Mouse (Mus musculus): ENCODE measurements at regions not wholly inside any gene's neighbourhood (a gene's known extent, or its start where the extent isn't known, plus 50 kb on each side); places are given as distances from the start of the nearest gene placed in this dataset.

- ATAC-seq (ENCODE audit: low read depth), result no peak
- no peaks in the 10 kb centered on the region for H3K27me3 ChIP-seq (replicated peaks; ENCODE audit: control insufficient read depth, insufficient read depth, low read length)
- no peak overlapping the region for H3K27ac ChIP-seq (replicated peaks; ENCODE audit: low read depth, low read length)
- no peak overlapping the region for H3K4me3 ChIP-seq (ENCODE audit: low read depth, low read length)
- DNase-seq (ENCODE audit: low spot score), result no peak
- no peak overlapping the region for H3K9ac ChIP-seq (ENCODE audit: low read depth, low read length)
- no peaks in the 10 kb centered on the region for H3K4me1 ChIP-seq (ENCODE audit: control insufficient read depth, insufficient read depth, low read length)
- 64% methylated on average over 3 of the region's 3 CpGs for WGBS
- no peaks in the 10 kb centered on the region for H3K9me3 ChIP-seq (ENCODE audit: control insufficient read depth, low read length)
- no peak overlapping the region for H3K4me2 ChIP-seq (ENCODE audit: low read depth, low read length)
- no peaks in the 10 kb centered on the region for H3K36me3 ChIP-seq (ENCODE audit: control insufficient read depth, insufficient read depth, low read length)
These were observed 2082.3 kb downstream of the 4930444P10Rik start for GRCm38 (mm10) chr1:14010789-14011188.

DNA sequence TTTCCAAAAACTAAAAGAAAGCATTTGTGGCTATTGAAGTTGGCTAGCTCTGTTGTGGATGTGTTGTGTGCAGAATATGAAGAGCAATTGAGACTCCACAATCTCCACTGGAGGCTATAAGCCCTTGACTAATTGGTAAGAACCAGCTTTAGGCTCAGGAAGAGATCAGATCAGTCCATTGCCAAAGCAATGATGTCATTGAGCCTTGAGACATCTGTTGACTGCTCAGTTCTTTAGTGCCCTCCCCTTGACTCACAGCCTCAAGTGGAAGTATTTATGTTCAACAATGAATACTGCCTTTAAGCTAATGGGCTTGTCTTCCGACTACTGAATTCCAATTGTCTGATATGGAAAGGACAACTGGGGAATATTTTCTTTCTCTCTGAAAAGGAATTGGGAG, 2090.6 kb downstream of the 4930444P10Rik start:
- 77% methylated on average over 1 of the region's 1 CpGs for WGBS
- Histone ChIP-seq H3K4me2 (ENCODE audit: low read depth, low read length) (no peak overlapping the region), H3K27me3 (replicated peaks; ENCODE audit: control insufficient read depth, insufficient read depth, low read length) (no peaks in the 10 kb centered on the region), H3K9me3 (ENCODE audit: control insufficient read depth, low read length) (no peaks in the 10 kb centered on the region), H3K4me1 (ENCODE audit: control insufficient read depth, insufficient read depth, low read length) (0 out of 2 replicates have a peak, but pooled peaks cover 2% of the 10 kb centered on the region), H3K36me3 (ENCODE audit: control insufficient read depth, insufficient read depth, low read length) (no peaks in the 10 kb centered on the region), H3K4me3 (ENCODE audit: low read depth, low read length) (no peak overlapping the region), H3K27ac (replicated peaks; ENCODE audit: low read depth, low read length) (no peak overlapping the region), H3K9ac (ENCODE audit: low read depth, low read length) (no peak overlapping the region)
- peak; percentile 80 for ATAC-seq (ENCODE audit: low read depth)
- peak; percentile 73 for DNase-seq (ENCODE audit: low spot score)

GRCm38 (mm10) chr1:14001431-14001830, 2091.7 kb downstream of the 4930444P10Rik start:
- Histone ChIP-seq H3K9ac (ENCODE audit: low read depth, low read length) (no peak overlapping the region), H3K36me3 (ENCODE audit: control insufficient read depth, insufficient read depth, low read length) (no peaks in the 10 kb centered on the region), H3K4me2 (ENCODE audit: low read depth, low read length) (no peak overlapping the region), H3K4me1 (ENCODE audit: control insufficient read depth, insufficient read depth, low read length) (0 out of 2 replicates have a peak, but pooled peaks cover 2% of the 10 kb centered on the region), H3K9me3 (ENCODE audit: control insufficient read depth, low read length) (no peaks in the 10 kb centered on the region), H3K4me3 (ENCODE audit: low read depth, low read length) (no peak overlapping the region), H3K27ac (replicated peaks; ENCODE audit: low read depth, low read length) (no peak overlapping the region), H3K27me3 (replicated peaks; ENCODE audit: control insufficient read depth, insufficient read depth, low read length) (no peaks in the 10 kb centered on the region)
- WGBS, result 55% methylated on average over 3 of the region's 3 CpGs
- ATAC-seq (ENCODE audit: low read depth) (no peak), DNase-seq (ENCODE audit: low spot score) (peak; percentile 77)

DNA sequence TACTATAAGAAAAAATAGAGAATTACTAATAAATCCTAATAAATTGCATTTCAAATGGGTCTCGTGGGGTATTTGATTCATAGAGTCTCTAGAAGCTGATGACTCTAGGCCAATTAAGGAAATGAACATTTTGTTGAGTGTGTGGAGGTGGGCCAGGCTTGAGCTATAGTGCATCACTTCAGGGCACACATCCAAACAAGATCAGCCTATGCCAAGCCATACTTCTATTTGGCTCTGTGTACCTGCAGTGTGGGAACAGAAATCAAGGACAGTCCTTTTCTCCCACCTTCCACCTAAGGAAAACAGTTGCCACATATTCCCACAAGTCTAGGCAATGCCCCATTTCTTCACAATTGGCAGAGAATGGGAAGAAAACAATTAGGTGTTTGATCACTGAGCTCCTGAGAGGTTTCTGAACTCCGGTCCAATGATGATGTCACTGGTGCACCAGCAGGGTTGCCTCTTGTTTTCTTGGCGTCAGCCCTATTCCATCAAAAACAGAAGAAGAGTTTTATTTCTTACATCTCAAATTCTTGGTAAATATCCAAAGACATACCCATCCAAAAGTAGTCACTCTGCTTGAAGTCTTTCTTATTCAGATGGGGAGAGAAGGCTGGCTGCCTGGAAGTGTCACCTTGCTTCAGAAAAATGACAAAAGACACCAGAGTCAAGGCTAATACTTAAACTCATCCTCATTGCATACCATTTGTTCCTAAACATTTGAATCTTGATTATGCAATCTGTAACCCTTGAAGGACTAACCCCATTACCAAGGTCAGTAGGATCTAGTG, 2092.3 kb downstream of the 4930444P10Rik start:
- ATAC-seq (ENCODE audit: low read depth), result no peak
- 78% methylated on average over 3 of the region's 3 CpGs for WGBS
- no peaks in the 10 kb centered on the region for H3K36me3 ChIP-seq (ENCODE audit: control insufficient read depth, insufficient read depth, low read length)
- H3K9ac ChIP-seq (ENCODE audit: low read depth, low read length), result no peak overlapping the region
- 0 out of 2 replicates have a peak, but pooled peaks cover 2% of the 10 kb centered on the region for H3K4me1 ChIP-seq (ENCODE audit: control insufficient read depth, insufficient read depth, low read length)
- H3K27me3 ChIP-seq (replicated peaks; ENCODE audit: control insufficient read depth, insufficient read depth, low read length), result no peaks in the 10 kb centered on the region
- no peaks in the 10 kb centered on the region for H3K9me3 ChIP-seq (ENCODE audit: control insufficient read depth, low read length)
- no peak overlapping the region for H3K27ac ChIP-seq (replicated peaks; ENCODE audit: low read depth, low read length)
- no peak overlapping the region for H3K4me3 ChIP-seq (ENCODE audit: low read depth, low read length)
- H3K4me2 ChIP-seq (ENCODE audit: low read depth, low read length), result no peak overlapping the region
- peak; percentile 19 for DNase-seq (ENCODE audit: low spot score)

- DNase-seq (ENCODE audit: low spot score) (peak; percentile 50), ATAC-seq (ENCODE audit: low read depth) (peak; percentile 9; the same call in 1 of the 2 replicates)
- no peaks in the 10 kb centered on the region for H3K9me3 ChIP-seq (ENCODE audit: control insufficient read depth, low read length)
- H3K27me3 ChIP-seq (replicated peaks; ENCODE audit: control insufficient read depth, insufficient read depth, low read length), result no peaks in the 10 kb centered on the region
- no peak overlapping the region for H3K4me3 ChIP-seq (ENCODE audit: low read depth, low read length)
- 87% methylated on average over 7 of the region's 11 CpGs for WGBS
- H3K9ac ChIP-seq (ENCODE audit: low read depth, low read length), result no peak overlapping the region
- no peak overlapping the region for H3K4me2 ChIP-seq (ENCODE audit: low read depth, low read length)
- H3K4me1 ChIP-seq (ENCODE audit: control insufficient read depth, insufficient read depth, low read length), result 0 out of 2 replicates have a peak, but pooled peaks cover 2% of the 10 kb centered on the region
- no peaks in the 10 kb centered on the region for H3K36me3 ChIP-seq (ENCODE audit: control insufficient read depth, insufficient read depth, low read length)
- no peak overlapping the region for H3K27ac ChIP-seq (replicated peaks; ENCODE audit: low read depth, low read length)
These were observed 2094.9 kb downstream of the 4930444P10Rik start for GRCm38 (mm10) chr1:13998178-13998708.

- no peak for ATAC-seq (ENCODE audit: low read depth)
- H3K9me3 ChIP-seq (ENCODE audit: control insufficient read depth, low read length), result no peaks in the 10 kb centered on the region
- H3K9ac ChIP-seq (ENCODE audit: low read depth, low read length), result no peak overlapping the region
- H3K36me3 ChIP-seq (ENCODE audit: control insufficient read depth, insufficient read depth, low read length), result no peaks in the 10 kb centered on the region
- H3K4me3 ChIP-seq (ENCODE audit: low read depth, low read length), result no peak overlapping the region
- WGBS, result 92% methylated on average over 9 of the region's 9 CpGs
- no peak for DNase-seq (ENCODE audit: low spot score)
- no peak overlapping the region for H3K27ac ChIP-seq (replicated peaks; ENCODE audit: low read depth, low read length)
- H3K4me2 ChIP-seq (ENCODE audit: low read depth, low read length), result no peak overlapping the region
- H3K4me1 ChIP-seq (ENCODE audit: control insufficient read depth, insufficient read depth, low read length), result no peaks in the 10 kb centered on the region
- H3K27me3 ChIP-seq (replicated peaks; ENCODE audit: control insufficient read depth, insufficient read depth, low read length), result no peaks in the 10 kb centered on the region
These were observed 2099.2 kb downstream of the 4930444P10Rik start for GRCm38 (mm10) chr1:13993825-13994509.

- 34% methylated on average over 9 of the region's 9 CpGs for WGBS
- no peak overlapping the region for H3K9ac ChIP-seq (ENCODE audit: low read depth, low read length)
- H3K4me1 ChIP-seq (ENCODE audit: control insufficient read depth, insufficient read depth, low read length), result no peaks in the 10 kb centered on the region
- no peak overlapping the region for H3K27ac ChIP-seq (replicated peaks; ENCODE audit: low read depth, low read length)
- H3K4me2 ChIP-seq (ENCODE audit: low read depth, low read length), result no peak overlapping the region
- H3K4me3 ChIP-seq (ENCODE audit: low read depth, low read length), result no peak overlapping the region
- H3K36me3 ChIP-seq (ENCODE audit: control insufficient read depth, insufficient read depth, low read length), result no peaks in the 10 kb centered on the region
- ATAC-seq (ENCODE audit: low read depth) (0 out of 2 replicates have a peak, but pooled peaks have one; percentile 30), DNase-seq (ENCODE audit: low spot score) (peak; percentile 39)
- H3K9me3 ChIP-seq (ENCODE audit: control insufficient read depth, low read length), result no peaks in the 10 kb centered on the region
- no peaks in the 10 kb centered on the region for H3K27me3 ChIP-seq (replicated peaks; ENCODE audit: control insufficient read depth, insufficient read depth, low read length)
These were observed 2100.1 kb downstream of the 4930444P10Rik start for GRCm38 (mm10) chr1:13992978-13993377.

DNA sequence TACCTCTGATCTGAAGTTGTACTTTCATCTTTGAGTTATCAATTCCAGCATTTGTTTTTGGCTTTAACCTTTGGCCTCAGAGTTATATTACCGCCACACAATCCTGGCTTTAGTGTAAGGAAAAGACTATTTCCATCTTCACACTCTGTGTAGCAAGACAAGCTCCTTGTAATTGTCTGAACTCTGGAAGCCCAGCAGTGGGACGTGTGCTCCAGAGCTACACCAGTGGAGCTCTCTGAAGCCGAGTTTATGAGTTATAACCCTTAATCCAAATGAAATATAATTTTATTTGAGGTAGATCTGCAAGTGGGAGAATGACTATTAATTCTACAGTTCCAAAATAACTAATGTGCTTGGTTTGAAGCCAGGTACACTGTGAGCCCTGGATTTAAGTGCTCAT, 2103.8 kb downstream of the 4930444P10Rik start:
- Histone ChIP-seq H3K9me3 (ENCODE audit: control insufficient read depth, low read length) (no peaks in the 10 kb centered on the region), H3K27ac (replicated peaks; ENCODE audit: low read depth, low read length) (no peak overlapping the region), H3K4me2 (ENCODE audit: low read depth, low read length) (no peak overlapping the region), H3K36me3 (ENCODE audit: control insufficient read depth, insufficient read depth, low read length) (no peaks in the 10 kb centered on the region), H3K4me1 (ENCODE audit: control insufficient read depth, insufficient read depth, low read length) (no peaks in the 10 kb centered on the region), H3K4me3 (ENCODE audit: low read depth, low read length) (no peak overlapping the region), H3K9ac (ENCODE audit: low read depth, low read length) (no peak overlapping the region), H3K27me3 (replicated peaks; ENCODE audit: control insufficient read depth, insufficient read depth, low read length) (no peaks in the 10 kb centered on the region)
- no peak for DNase-seq (ENCODE audit: low spot score)
- ATAC-seq (ENCODE audit: low read depth), result no peak
- WGBS, result 70% methylated on average over 3 of the region's 3 CpGs

Data from embryonic facial prominence, embryonic 14.5 days (tissue).